Mouse (Mus musculus) mouse embryonic stem cell (cell line): ENCODE data around the gene Sfxn4.
"Not testable (repeated sequence)": the region's sequence is repeated elsewhere in the genome, so short reads cannot be mapped to it uniquely, and the experiment has no call there.

ENCODE experiments used
- in situ Hi-C, 2 experiments: fragments of 300-500 bp; cut with MboI; formaldehyde crosslinking; loops; 1 replicate in 1 of 2; 3 replicates in 1 of 2; pipeline ENCODE4 v1.14.3; 2019 to 2020; ENCODE audit warnings: low sequenced_read_pairs in 2 of 2, low pct_unique_long_range_greater_than_20kb in 1 of 2, mixed read lengths in 1 of 2; ENCODE audit not compliant: unreplicated experiment in 1 of 2

Sfxn4 gene

GRCm38 (mm10) chr19:60870489-60870888 lies 9.2 kb upstream of the Sfxn4 start:
- in situ Hi-C loops: no loop called here

GRCm38 (mm10) chr19:60866169-60866568 lies 4.9 kb upstream of the Sfxn4 start:
- in situ Hi-C loops: not testable (repeated sequence)

- in situ Hi-C loops: no loop called here
Observed at GRCm38 (mm10) chr19:60845731-60846130, 15.5 kb downstream of the Sfxn4 start.

- in situ Hi-C loops: no loop called here
Observed at GRCm38 (mm10) chr19:60843324-60843723, 18.0 kb downstream of the Sfxn4 start.

- in situ Hi-C loops: no loop called here
Observed at GRCm38 (mm10) chr19:60837747-60838146, 23.5 kb downstream of the Sfxn4 start.

- in situ Hi-C loops: no loop called here
Observed at GRCm38 (mm10) chr19:60818677-60819076, 42.6 kb downstream of the Sfxn4 start.

GRCm38 (mm10) chr19:60813133-60813532 lies 48.1 kb downstream of the Sfxn4 start:
- in situ Hi-C loops: no loop called here

GRCm38 (mm10) chr19:60812036-60812389 lies 49.3 kb downstream of the Sfxn4 start:
- in situ Hi-C loops: no loop called here

GRCm38 (mm10) chr19:60811098-60812035 lies 49.9 kb downstream of the Sfxn4 start, which contains the start of gene Fam45a:
Fam45a (plus strand) TSS chr19:60811585.
- in situ Hi-C loops: no loop called here

GRCm38 (mm10) chr19:60809927-60810326 lies 51.4 kb downstream of the Sfxn4 start:
- in situ Hi-C loops: no loop called here

GRCm38 (mm10) chr19:60804903-60805302 lies 56.4 kb downstream of the Sfxn4 start:
- in situ Hi-C loops: no loop called here

- in situ Hi-C loops: no loop called here
Observed at GRCm38 (mm10) chr19:60799867-60800569, 61.3 kb downstream of the Sfxn4 start.

GRCm38 (mm10) chr19:60797415-60797814 lies 63.9 kb downstream of the Sfxn4 start:
- in situ Hi-C loops: no loop called here

GRCm38 (mm10) chr19:60795244-60795643 lies 66.0 kb downstream of the Sfxn4 start:
- in situ Hi-C loops: no loop called here

- in situ Hi-C loops: no loop called here
Observed at GRCm38 (mm10) chr19:60793170-60793707, 68.0 kb downstream of the Sfxn4 start.

- in situ Hi-C loops: no loop called here
Observed at GRCm38 (mm10) chr19:60791164-60791563, 70.1 kb downstream of the Sfxn4 start.

- in situ Hi-C loops: no loop called here
Observed at GRCm38 (mm10) chr19:60790551-60791161, 70.6 kb downstream of the Sfxn4 start, which contains the start of gene Eif3a. Eif3a (minus strand) TSS chr19:60790658.

GRCm38 (mm10) chr19:60789919-60790506 lies 71.3 kb downstream of the Sfxn4 start:
- in situ Hi-C loops: no loop called here
